Mouse (Mus musculus): ENCODE measurements at regions not wholly inside any gene's neighbourhood (a gene's known extent, or its start where the extent isn't known, plus 50 kb on each side); places are given as distances from the start of the nearest gene placed in this dataset.

GRCm38 (mm10) chr2:46678366-46678765 lies 1561.2 kb upstream of the Zeb2 start:
- no peaks in the 10 kb centered on the region for H3K27me3 ChIP-seq
- H3K9ac ChIP-seq: no peak overlapping the region
- H3K4me3 ChIP-seq: no peak overlapping the region
- H3K4me1 ChIP-seq: no peaks in the 10 kb centered on the region
- ATAC-seq (ENCODE audit: low FRiP score, low read depth): no peak
- no peaks in the 10 kb centered on the region for H3K36me3 ChIP-seq
- H3K9me3 ChIP-seq: no peaks in the 10 kb centered on the region
- H3K27ac ChIP-seq: no peak overlapping the region
- no peak overlapping the region for H3K4me2 ChIP-seq (replicated peaks)
- WGBS: 17% methylated on average over 2 of the region's 2 CpGs

- no peaks in the 10 kb centered on the region for H3K36me3 ChIP-seq
- H3K4me1 ChIP-seq: peaks cover 9% of the 10 kb centered on the region
- no peak overlapping the region for H3K4me2 ChIP-seq (replicated peaks)
- H3K9me3 ChIP-seq: no peaks in the 10 kb centered on the region
- H3K27me3 ChIP-seq: no peaks in the 10 kb centered on the region
- 58% methylated on average over 13 of the region's 13 CpGs for WGBS
- no peak overlapping the region for H3K4me3 ChIP-seq
- H3K27ac ChIP-seq: no peak overlapping the region
- H3K9ac ChIP-seq: no peak overlapping the region
- no peak for ATAC-seq (ENCODE audit: low FRiP score, low read depth)
Observed at GRCm38 (mm10) chr2:46669517-46670291, 1552.5 kb upstream of the Zeb2 start.

DNA sequence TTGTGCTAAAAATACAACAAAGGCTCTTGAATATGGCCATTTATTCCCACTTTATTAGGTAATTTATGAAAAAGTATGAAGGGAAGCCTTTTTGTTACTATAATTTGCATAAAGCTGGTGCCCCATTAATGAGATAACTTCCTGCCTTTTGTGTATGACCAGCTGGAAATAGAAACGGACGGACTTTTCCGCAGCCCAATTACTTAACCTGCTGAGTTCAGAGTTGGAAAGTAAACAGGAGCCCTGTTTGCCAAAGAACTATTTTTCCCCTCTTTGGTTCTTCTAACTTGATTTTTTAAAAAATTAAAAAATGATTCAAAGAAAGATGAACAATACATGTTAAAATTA lies 1549.8 kb upstream of the Zeb2 start:
- no peak for ATAC-seq (ENCODE audit: low FRiP score, low read depth)
- no peaks in the 10 kb centered on the region for H3K27me3 ChIP-seq

GRCm38 (mm10) chr2:46666084-46666989 lies 1549.1 kb upstream of the Zeb2 start:
- Histone ChIP-seq H3K9ac (no peak overlapping the region), H3K4me2 (replicated peaks) (no peak overlapping the region), H3K27ac (no peak overlapping the region), H3K27me3 (no peaks in the 10 kb centered on the region), H3K4me3 (no peak overlapping the region), H3K4me1 (peaks cover 9% of the 10 kb centered on the region), H3K9me3 (no peaks in the 10 kb centered on the region), H3K36me3 (no peaks in the 10 kb centered on the region)
- 57% methylated on average over 10 of the region's 10 CpGs for WGBS
- ATAC-seq (ENCODE audit: low FRiP score, low read depth): no peak

More for the DNA sequence above, 1549.8 kb upstream of the Zeb2 start:
- 36% methylated on average over 3 of the region's 3 CpGs for WGBS
- Histone ChIP-seq H3K9me3 (no peaks in the 10 kb centered on the region), H3K4me3 (no peak overlapping the region), H3K4me2 (replicated peaks) (no peak overlapping the region), H3K27ac (no peak overlapping the region), H3K36me3 (no peaks in the 10 kb centered on the region), H3K4me1 (peaks cover 9% of the 10 kb centered on the region), H3K9ac (no peak overlapping the region)

DNA sequence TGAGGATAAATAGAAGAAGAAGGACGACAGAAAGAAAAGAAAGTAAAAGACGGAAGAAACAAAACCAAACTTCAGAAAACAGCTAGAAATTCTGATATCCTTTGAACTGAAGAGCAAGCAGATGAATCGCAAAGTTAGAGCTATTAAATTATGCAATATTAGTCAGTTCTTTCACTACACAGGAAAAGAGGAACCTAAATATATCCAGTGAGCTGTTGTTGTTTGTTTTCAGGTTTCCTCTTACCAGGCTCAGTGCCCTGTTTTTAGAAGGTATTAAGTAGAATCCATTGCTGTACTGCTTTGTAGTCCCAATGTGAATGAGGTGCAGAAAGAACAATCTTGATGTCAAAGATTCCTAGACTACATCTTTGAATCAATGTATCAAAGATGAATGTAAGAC lies 1544.7 kb upstream of the Zeb2 start:
- H3K36me3 ChIP-seq: no peaks in the 10 kb centered on the region
- H3K9ac ChIP-seq: no peak overlapping the region
- no peak for ATAC-seq (ENCODE audit: low FRiP score, low read depth)
- peaks cover 8% of the 10 kb centered on the region for H3K4me1 ChIP-seq
- 78% methylated on average over 3 of the region's 3 CpGs for WGBS
- no peaks in the 10 kb centered on the region for H3K27me3 ChIP-seq
- no peaks in the 10 kb centered on the region for H3K9me3 ChIP-seq
- H3K4me3 ChIP-seq: no peak overlapping the region
- H3K27ac ChIP-seq: no peak overlapping the region
- H3K4me2 ChIP-seq (replicated peaks): no peak overlapping the region

GRCm38 (mm10) chr2:46660577-46660976 lies 1543.4 kb upstream of the Zeb2 start:
- no peak for ATAC-seq (ENCODE audit: low FRiP score, low read depth)
- WGBS: 54% methylated on average over 3 of the region's 3 CpGs
- no peaks in the 10 kb centered on the region for H3K36me3 ChIP-seq

DNA sequence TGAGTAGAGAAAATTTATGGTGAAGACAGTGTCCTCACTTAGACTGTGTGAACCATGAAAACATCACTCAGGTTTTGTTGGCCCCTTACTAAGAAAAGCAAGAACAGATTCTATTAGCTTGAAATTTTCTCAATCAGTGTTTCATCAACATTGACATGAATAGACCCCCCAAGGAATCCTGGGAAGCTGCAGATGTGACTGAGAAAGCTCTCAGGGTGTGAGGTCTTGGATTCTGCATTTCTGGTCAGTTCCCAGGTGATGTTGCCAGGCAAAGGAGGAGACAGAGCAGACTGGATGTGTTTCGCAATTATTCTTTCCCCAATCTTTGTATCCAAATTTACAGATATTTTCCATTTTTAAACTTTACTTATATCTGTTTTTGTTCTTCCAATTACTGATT lies 1538.1 kb upstream of the Zeb2 start:
- no peaks in the 10 kb centered on the region for H3K9me3 ChIP-seq
- no peak overlapping the region for H3K9ac ChIP-seq
- H3K27me3 ChIP-seq: no peaks in the 10 kb centered on the region
- H3K4me2 ChIP-seq (replicated peaks): no peak overlapping the region
- no peak for ATAC-seq (ENCODE audit: low FRiP score, low read depth)
- H3K27ac ChIP-seq: no peak overlapping the region
- H3K4me1 ChIP-seq: no peaks in the 10 kb centered on the region
- no peak overlapping the region for H3K4me3 ChIP-seq
- WGBS: 95% methylated on average over 1 of the region's 1 CpGs
- H3K36me3 ChIP-seq: no peaks in the 10 kb centered on the region

More at GRCm38 (mm10) chr2:46660577-46660976, 1543.4 kb upstream of the Zeb2 start:
- Histone ChIP-seq H3K27me3 (no peaks in the 10 kb centered on the region), H3K9me3 (no peaks in the 10 kb centered on the region), H3K27ac (no peak overlapping the region), H3K4me3 (no peak overlapping the region), H3K9ac (no peak overlapping the region), H3K4me2 (replicated peaks) (no peak overlapping the region), H3K4me1 (peaks cover 2% of the 10 kb centered on the region; the same call in 1 of the 2 replicates)

DNA sequence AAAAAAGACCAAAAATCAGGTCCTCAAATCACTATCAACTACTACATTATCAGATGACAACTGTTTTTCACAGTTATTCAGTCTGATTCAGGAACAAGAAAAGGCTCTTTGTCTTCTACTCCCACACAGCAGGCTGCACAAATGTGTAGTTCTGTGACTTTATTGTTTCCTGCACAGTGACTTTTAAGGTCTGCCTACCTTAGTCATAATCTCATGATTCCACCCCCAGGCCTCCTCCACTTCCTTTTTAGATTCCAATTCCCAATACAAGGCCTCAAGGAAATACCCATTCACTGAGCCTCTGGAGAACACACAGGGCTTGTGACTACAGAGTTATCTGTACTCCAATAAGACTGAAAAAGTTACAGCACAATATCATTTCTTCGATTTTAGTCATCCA lies 1535.4 kb upstream of the Zeb2 start:
- Histone ChIP-seq H3K4me2 (replicated peaks) (no peak overlapping the region), H3K4me3 (no peak overlapping the region), H3K9ac (no peak overlapping the region), H3K9me3 (no peaks in the 10 kb centered on the region), H3K27ac (no peak overlapping the region), H3K36me3 (no peaks in the 10 kb centered on the region), H3K27me3 (no peaks in the 10 kb centered on the region), H3K4me1 (no peaks in the 10 kb centered on the region)
- WGBS: 91% methylated on average over 1 of the region's 1 CpGs
- ATAC-seq (ENCODE audit: low FRiP score, low read depth): no peak

DNA sequence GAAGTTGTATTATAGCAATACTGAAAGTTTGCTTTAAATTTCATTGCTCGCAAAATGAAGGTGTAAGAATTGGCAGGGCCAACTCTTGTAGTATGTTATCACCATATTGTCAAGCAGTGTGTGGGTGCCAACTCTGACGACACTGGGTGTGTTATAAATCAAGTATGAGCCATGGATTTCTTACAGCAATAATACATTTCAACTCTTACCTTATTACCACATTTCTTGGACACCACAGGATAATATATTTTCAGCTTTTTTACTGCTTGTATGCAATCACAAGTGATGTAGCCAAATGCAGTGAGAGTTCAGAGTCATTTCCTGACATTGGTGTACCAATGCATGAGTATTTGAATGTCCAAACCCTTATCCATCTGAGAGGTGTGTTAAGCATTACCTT lies 1529.2 kb upstream of the Zeb2 start:
- no peak overlapping the region for H3K27ac ChIP-seq
- 60% methylated on average over 2 of the region's 2 CpGs for WGBS

DNA sequence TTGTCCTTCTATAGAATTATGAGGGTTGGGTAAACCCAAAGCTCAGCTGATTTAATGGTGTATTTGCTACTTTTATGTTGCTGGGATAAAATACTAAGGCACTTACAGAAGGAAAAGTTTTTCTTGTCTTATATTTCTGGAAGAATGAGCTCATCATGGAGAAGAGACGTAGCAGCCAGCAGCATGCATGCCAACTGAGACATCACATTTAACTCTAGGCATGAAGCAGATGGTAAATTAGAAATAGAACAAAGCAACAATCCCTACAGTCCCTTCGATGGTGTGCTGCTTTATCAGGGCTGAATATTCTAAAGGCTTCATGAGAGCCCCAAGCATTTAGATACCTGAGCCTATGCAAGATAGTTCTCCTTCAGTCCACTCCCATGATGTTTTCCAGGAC lies 1492.0 kb upstream of the Zeb2 start:
- Histone ChIP-seq H3K27ac (no peak overlapping the region), H3K27me3 (no peaks in the 10 kb centered on the region), H3K9ac (no peak overlapping the region), H3K4me1 (no peaks in the 10 kb centered on the region), H3K4me2 (replicated peaks) (no peak overlapping the region), H3K9me3 (no peaks in the 10 kb centered on the region), H3K4me3 (no peak overlapping the region), H3K36me3 (no peaks in the 10 kb centered on the region)
- ATAC-seq (ENCODE audit: low FRiP score, low read depth): no peak
- 91% methylated on average over 2 of the region's 2 CpGs for WGBS

More for the DNA sequence above, 1529.2 kb upstream of the Zeb2 start:
- Histone ChIP-seq H3K9me3 (no peaks in the 10 kb centered on the region), H3K4me3 (no peak overlapping the region), H3K9ac (no peak overlapping the region), H3K27me3 (no peaks in the 10 kb centered on the region), H3K4me2 (replicated peaks) (no peak overlapping the region), H3K36me3 (no peaks in the 10 kb centered on the region), H3K4me1 (no peaks in the 10 kb centered on the region)
- no peak; the same call in 1 of the 2 replicates for ATAC-seq (ENCODE audit: low FRiP score, low read depth)

GRCm38 (mm10) chr2:46581773-46582172 lies 1464.6 kb upstream of the Zeb2 start:
- Histone ChIP-seq H3K4me1 (no peaks in the 10 kb centered on the region), H3K27me3 (no peaks in the 10 kb centered on the region), H3K9ac (no peak overlapping the region), H3K27ac (no peak overlapping the region), H3K36me3 (no peaks in the 10 kb centered on the region), H3K4me2 (replicated peaks) (no peak overlapping the region), H3K4me3 (no peak overlapping the region), H3K9me3 (no peaks in the 10 kb centered on the region)
- WGBS: 71% methylated on average over 2 of the region's 2 CpGs
- no peak for ATAC-seq (ENCODE audit: low FRiP score, low read depth)

DNA sequence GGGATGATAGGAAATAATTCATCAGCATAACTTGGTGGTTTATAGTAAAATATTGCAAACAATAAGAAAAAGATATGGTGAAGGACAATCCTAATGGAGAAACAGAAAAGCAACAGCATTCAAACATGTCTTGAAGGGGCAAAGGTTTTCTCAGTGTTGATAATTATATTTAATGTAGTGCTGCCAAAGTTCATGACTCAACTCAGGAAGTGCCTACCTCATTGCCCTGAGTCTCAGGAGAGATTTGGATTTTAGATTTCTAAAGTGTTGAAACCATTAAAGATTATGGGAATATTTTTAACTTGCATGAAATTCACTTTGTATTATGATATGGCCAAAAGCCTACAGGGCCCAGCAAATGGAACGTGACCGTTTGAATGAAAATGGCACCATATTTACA lies 1453.2 kb upstream of the Zeb2 start:
- Histone ChIP-seq H3K9me3 (no peaks in the 10 kb centered on the region), H3K4me3 (no peak overlapping the region), H3K4me2 (replicated peaks) (no peak overlapping the region), H3K36me3 (no peaks in the 10 kb centered on the region), H3K9ac (no peak overlapping the region), H3K4me1 (0 out of 2 replicates have a peak, but pooled peaks cover 3% of the 10 kb centered on the region), H3K27me3 (no peaks in the 10 kb centered on the region), H3K27ac (no peak overlapping the region)
- ATAC-seq (ENCODE audit: low FRiP score, low read depth): no peak
- WGBS: 69% methylated on average over 2 of the region's 2 CpGs
